Mouse (Mus musculus): ENCODE data around the gene Gm28710. TPM values are rescaled to one million over a fixed set of nuclear protein-coding genes. Genes with fewer than 3 reads are reported as not detected.

Gm28710 gene
- polyA plus RNA-seq, 1 experiment, result 0.76 TPM

GRCm38 (mm10) chr5:16838991-16839390 lies 47.4 kb downstream of the Gm28710 start:
- no peak for TF ChIP-seq MAX (IDR thresholded peaks at IDR 0.05)
- no peak for TF ChIP-seq FOSL1 (IDR thresholded peaks at IDR 0.05; ENCODE audit: insufficient read depth, low read length, poor library complexity, severe bottlenecking)
- TF ChIP-seq CEBPB (IDR thresholded peaks at IDR 0.05; ENCODE audit: low read depth), result no peak
- no peak for TF ChIP-seq MYOD1 (IDR thresholded peaks at IDR 0.05; ENCODE audit: control insufficient read depth, insufficient read length, low read depth)
- TF ChIP-seq CTCF (IDR thresholded peaks at IDR 0.05; ENCODE audit: control insufficient read depth, insufficient read depth, insufficient read length), result no peak
- no peak for TF ChIP-seq USF1 (IDR thresholded peaks at IDR 0.05; ENCODE audit: low read depth)
- TF ChIP-seq MYOG (IDR thresholded peaks at IDR 0.05; ENCODE audit: control insufficient read depth, extremely low read depth, insufficient read length), result no peak

GRCm38 (mm10) chr5:16869309-16869915 lies 77.8 kb downstream of the Gm28710 start:
- Histone ChIP-seq H3K4me3 (ENCODE audit: insufficient read depth, poor library complexity, severe bottlenecking) (no peak overlapping the region), H3K79me2 (ENCODE audit: control insufficient read depth, insufficient read depth) (no peaks in the 10 kb centered on the region), H3ac (ENCODE audit: control insufficient read depth, insufficient read length, low read depth) (no peak overlapping the region), H3K27me3 (ENCODE audit: control insufficient read depth, insufficient read depth, insufficient read length) (no peaks in the 10 kb centered on the region), H3K79me3 (ENCODE audit: low read depth) (no peaks in the 10 kb centered on the region), H3K36me3 (ENCODE audit: control insufficient read depth, insufficient read depth) (no peaks in the 10 kb centered on the region)
- TF ChIP-seq CTCF (IDR thresholded peaks at IDR 0.05; ENCODE audit: control insufficient read depth, insufficient read depth, insufficient read length) (peak; percentile 44), MYOD1 (IDR thresholded peaks at IDR 0.05; ENCODE audit: control insufficient read depth, insufficient read length, low read depth) (no peak)

More at GRCm38 (mm10) chr5:16838991-16839390, 47.4 kb downstream of the Gm28710 start:
- H3ac ChIP-seq (ENCODE audit: control insufficient read depth, insufficient read length, low read depth), result no peak overlapping the region
- H3K79me2 ChIP-seq (ENCODE audit: control insufficient read depth, insufficient read depth), result no peaks in the 10 kb centered on the region
- H3K27me3 ChIP-seq (ENCODE audit: control insufficient read depth, insufficient read depth, insufficient read length), result no peaks in the 10 kb centered on the region
- H3K79me3 ChIP-seq (ENCODE audit: low read depth), result no peaks in the 10 kb centered on the region
- no peak overlapping the region for H3K4me3 ChIP-seq (ENCODE audit: insufficient read depth, poor library complexity, severe bottlenecking)
- H3K36me3 ChIP-seq (ENCODE audit: control insufficient read depth, insufficient read depth), result no peaks in the 10 kb centered on the region

GRCm38 (mm10) chr5:16894161-16894560 lies 102.6 kb downstream of the Gm28710 start:
- Histone ChIP-seq H3ac (ENCODE audit: control insufficient read depth, insufficient read length, low read depth) (no peak overlapping the region), H3K79me2 (ENCODE audit: control insufficient read depth, insufficient read depth) (no peaks in the 10 kb centered on the region), H3K79me3 (ENCODE audit: low read depth) (no peaks in the 10 kb centered on the region), H3K27me3 (ENCODE audit: control insufficient read depth, insufficient read depth, insufficient read length) (no peaks in the 10 kb centered on the region), H3K36me3 (ENCODE audit: control insufficient read depth, insufficient read depth) (no peaks in the 10 kb centered on the region), H3K4me3 (ENCODE audit: insufficient read depth, poor library complexity, severe bottlenecking) (no peak overlapping the region)
- TF ChIP-seq USF1 (IDR thresholded peaks at IDR 0.05; ENCODE audit: low read depth), result no peak
- TF ChIP-seq MAX (IDR thresholded peaks at IDR 0.05), result no peak
- no peak for TF ChIP-seq CEBPB (IDR thresholded peaks at IDR 0.05; ENCODE audit: low read depth)
- no peak for TF ChIP-seq CTCF (IDR thresholded peaks at IDR 0.05; ENCODE audit: control insufficient read depth, insufficient read depth, insufficient read length)
- TF ChIP-seq MYOG (IDR thresholded peaks at IDR 0.05; ENCODE audit: control insufficient read depth, extremely low read depth, insufficient read length), result no peak
- TF ChIP-seq FOSL1 (IDR thresholded peaks at IDR 0.05; ENCODE audit: insufficient read depth, low read length, poor library complexity, severe bottlenecking), result no peak
- TF ChIP-seq MYOD1 (IDR thresholded peaks at IDR 0.05; ENCODE audit: control insufficient read depth, insufficient read length, low read depth), result no peak

DNA sequence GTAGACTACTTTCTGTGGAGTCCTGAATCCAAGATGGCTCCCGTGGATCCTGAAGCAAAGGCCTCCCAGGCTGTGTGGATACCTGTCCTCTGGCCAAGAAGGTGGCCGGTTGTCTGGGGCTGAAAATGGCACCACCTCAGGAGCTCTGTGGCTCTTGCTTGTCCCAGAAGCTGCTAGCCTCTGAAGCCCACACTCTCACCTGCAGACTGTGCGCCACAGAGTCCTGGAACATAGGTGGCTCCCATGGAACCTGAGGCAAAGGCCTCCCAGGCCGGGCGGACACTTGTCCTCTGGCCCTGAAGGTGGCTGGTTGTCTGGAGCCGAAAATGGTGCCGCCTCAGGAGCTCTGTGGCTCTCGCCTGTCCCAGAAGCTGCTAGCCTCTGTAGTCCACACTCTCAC lies 128.2 kb downstream of the Gm28710 start:
- peaks cover 3% of the 10 kb centered on the region for H3K27me3 ChIP-seq (ENCODE audit: control insufficient read depth, insufficient read depth, insufficient read length)
- no peak overlapping the region for H3K4me3 ChIP-seq (ENCODE audit: insufficient read depth, poor library complexity, severe bottlenecking)
- no peaks in the 10 kb centered on the region for H3K79me2 ChIP-seq (ENCODE audit: control insufficient read depth, insufficient read depth)
- H3ac ChIP-seq (ENCODE audit: control insufficient read depth, insufficient read length, low read depth), result no peak overlapping the region
- H3K79me3 ChIP-seq (ENCODE audit: low read depth), result no peaks in the 10 kb centered on the region
- no peaks in the 10 kb centered on the region for H3K36me3 ChIP-seq (ENCODE audit: control insufficient read depth, insufficient read depth)
- TF ChIP-seq USF1 (IDR thresholded peaks at IDR 0.05; ENCODE audit: low read depth) (no peak), MYOD1 (IDR thresholded peaks at IDR 0.05; ENCODE audit: control insufficient read depth, insufficient read length, low read depth) (no peak), FOSL1 (IDR thresholded peaks at IDR 0.05; ENCODE audit: insufficient read depth, low read length, poor library complexity, severe bottlenecking) (no peak), CTCF (IDR thresholded peaks at IDR 0.05; ENCODE audit: control insufficient read depth, insufficient read depth, insufficient read length) (no peak), MAX (IDR thresholded peaks at IDR 0.05) (no peak), CEBPB (IDR thresholded peaks at IDR 0.05; ENCODE audit: low read depth) (no peak), MYOG (IDR thresholded peaks at IDR 0.05; ENCODE audit: control insufficient read depth, extremely low read depth, insufficient read length) (no peak)

- Histone ChIP-seq H3K4me3 (ENCODE audit: insufficient read depth, poor library complexity, severe bottlenecking) (no peak overlapping the region), H3K79me3 (ENCODE audit: low read depth) (no peaks in the 10 kb centered on the region), H3K79me2 (ENCODE audit: control insufficient read depth, insufficient read depth) (no peaks in the 10 kb centered on the region), H3ac (ENCODE audit: control insufficient read depth, insufficient read length, low read depth) (no peak overlapping the region), H3K27me3 (ENCODE audit: control insufficient read depth, insufficient read depth, insufficient read length) (peaks cover 3% of the 10 kb centered on the region), H3K36me3 (ENCODE audit: control insufficient read depth, insufficient read depth) (no peaks in the 10 kb centered on the region)
- TF ChIP-seq MYOG (IDR thresholded peaks at IDR 0.05; ENCODE audit: control insufficient read depth, extremely low read depth, insufficient read length), result no peak
These were observed 130.9 kb downstream of the Gm28710 start for GRCm38 (mm10) chr5:16922473-16922872.

Other genes starting within 250 kb of the Gm28710 start
- gene Hgf, start 238.3 kb upstream of the Gm28710 start, polyA plus RNA-seq (2012; fragmentation: generic; extraction: Trizol), result 8.9 TPM

Data from C2C12 (cell line).